Mouse (Mus musculus) lung, postnatal 0 days (tissue): ENCODE data around the gene Noc3l. TPM values are rescaled to one million over a fixed set of nuclear protein-coding genes. Genes with fewer than 3 reads are reported as not detected.

ENCODE experiments used
- ATAC-seq: fragments of 200-750 bp; cut with Nextera tagmentation; 2 replicates; pipeline ENCODE4 v1.8.0; 2017; ENCODE audit warnings: moderate library complexity
- DNase-seq: peaks from one replicate; pipeline ENCODE4 v3.0.0-alpha.2; 2016; ENCODE audit warnings: low spot score
- H3K27ac ChIP-seq: fragments of 300-500 bp; sonication (generic); 2 replicates; pipeline ENCODE4 v1.5.1; 2014; ENCODE audit warnings: antibody characterized with exemption, mild to moderate bottlenecking, low read length, mixed read lengths
- H3K27me3 ChIP-seq: fragments of 300-500 bp; sonication (generic); replicated peaks from 2 replicates; pipeline ENCODE4 v1.6.1; 2014; ENCODE audit warnings: low read length, mixed read lengths; ENCODE audit not compliant: insufficient read depth
- H3K36me3 ChIP-seq: fragments of 300-500 bp; sonication (generic); 2 replicates; pipeline ENCODE4 v1.6.1; 2014; ENCODE audit warnings: low read length, mixed read lengths; ENCODE audit not compliant: insufficient read depth
- H3K4me1 ChIP-seq: fragments of 300-500 bp; sonication (generic); 2 replicates; pipeline ENCODE4 v1.6.1; 2014; ENCODE audit warnings: antibody characterized with exemption, low read depth, low read length, mixed read lengths; ENCODE audit not compliant: insufficient read depth
- H3K4me2 ChIP-seq: fragments of 300-500 bp; sonication (generic); replicated peaks from 2 replicates; pipeline ENCODE4 v1.6.1; 2014; ENCODE audit warnings: low read depth, mild to moderate bottlenecking, low read length, moderate library complexity, mixed read lengths
- H3K4me3 ChIP-seq: fragments of 300-500 bp; sonication (generic); 2 replicates; pipeline ENCODE4 v1.5.1; 2014; ENCODE audit warnings: low read depth, low read length
- H3K9ac ChIP-seq: fragments of 300-500 bp; sonication (generic); replicated peaks from 2 replicates; pipeline ENCODE4 v1.6.1; 2014; ENCODE audit warnings: low read depth, mild to moderate bottlenecking
- H3K9me3 ChIP-seq: fragments of 300-500 bp; sonication (generic); 2 replicates; pipeline ENCODE4 v1.6.1; 2016; ENCODE audit warnings: low read length, mixed read lengths
- CTCF ChIP-seq: IDR thresholded peaks from 2 replicates; pipeline ENCODE4 v1.5.1; 2016; ENCODE audit warnings: antibody characterized with exemption, mild to moderate bottlenecking
- EP300 ChIP-seq: IDR thresholded peaks from 2 replicates; pipeline ENCODE4 v1.6.1; 2016; ENCODE audit warnings: antibody characterized with exemption, mild to moderate bottlenecking, control low read depth
- WGBS: fragments of 180-500 bp; shearing (Covaris S2); extraction: QIAGEN DNeasy Blood & Tissue Kit; methylation state at CpG from one replicate; pipeline ENCODE4 v1.1.7; 2014; 5-methylcytosine and 5-hydroxymethylcytosine counted together
- polyA plus RNA-seq: library from polyadenylated mRNA; unstranded; fragments of >200 nt; fragmentation: Nextera tagmentation; extraction: Ambion mirVana; gene quantifications from 2 replicates; pipeline ENCODE4 v1.2.1, GENCODE M21; 2015

Gene Noc3l
- 1.9 and 2.3 TPM in 2 replicates for polyA plus RNA-seq

- Histone ChIP-seq H3K4me1 (no peaks in the 10 kb centered on the region; the same call in 1 of the 2 replicates), H3K4me2 (peak within 1 kb of the TSS; percentile 83), H3K9ac (peak within 1 kb of the TSS; percentile 68), H3K4me3 (peak within 1 kb of the TSS; percentile 72), H3K36me3 (0 out of 2 replicates have a peak, but pooled peaks cover 7% of the 10 kb centered on the region), H3K9me3 (no peaks in the 10 kb centered on the region), H3K27ac (no peak within 1 kb of the TSS), H3K27me3 (no peaks in the 10 kb centered on the region)
- under 1% methylated on average over 34 of the region's 38 CpGs for WGBS
- ATAC-seq: peak; percentile 98
- peak; percentile 93 for DNase-seq
- TF ChIP-seq EP300 (no peak), CTCF (peak; percentile 99)
Observed at GRCm38 (mm10) chr19:38818766-38819426, at the start of gene Noc3l. TSS of gene Noc3l (minus strand) at chr19:38819237.

- no peak overlapping the region for H3K9ac ChIP-seq
- no peaks in the 10 kb centered on the region for H3K4me1 ChIP-seq
- ATAC-seq (no peak), DNase-seq (no peak)
- H3K27me3 ChIP-seq: no peaks in the 10 kb centered on the region
- H3K36me3 ChIP-seq: no peaks in the 10 kb centered on the region
- TF ChIP-seq CTCF (no peak), EP300 (no peak)
- 84% methylated on average over 6 of the region's 6 CpGs for WGBS
- H3K4me2 ChIP-seq: no peak overlapping the region
- no peaks in the 10 kb centered on the region for H3K9me3 ChIP-seq
- H3K27ac ChIP-seq: no peak overlapping the region
- no peak overlapping the region for H3K4me3 ChIP-seq
Observed at GRCm38 (mm10) chr19:38862523-38862922, 43.5 kb upstream of the Noc3l start.

GRCm38 (mm10) chr19:38858224-38858623, 39.2 kb upstream of the Noc3l start:
- Histone ChIP-seq H3K4me3 (no peak overlapping the region), H3K4me1 (no peaks in the 10 kb centered on the region), H3K9ac (no peak overlapping the region), H3K27ac (no peak overlapping the region), H3K36me3 (no peaks in the 10 kb centered on the region), H3K9me3 (no peaks in the 10 kb centered on the region), H3K27me3 (no peaks in the 10 kb centered on the region), H3K4me2 (no peak overlapping the region)
- DNase-seq: no peak
- 95% methylated on average over 3 of the region's 3 CpGs for WGBS
- TF ChIP-seq EP300: no peak
- TF ChIP-seq CTCF: 0 out of 2 replicates have a peak, but pooled peaks have one; percentile 7
- ATAC-seq: no peak

GRCm38 (mm10) chr19:38846373-38846772, 27.3 kb upstream of the Noc3l start:
- WGBS: 71% methylated on average over 2 of the region's 2 CpGs

GRCm38 (mm10) chr19:38844817-38845216, 25.8 kb upstream of the Noc3l start:
- Histone ChIP-seq H3K4me3 (no peak overlapping the region), H3K27ac (no peak overlapping the region), H3K36me3 (no peaks in the 10 kb centered on the region), H3K9me3 (no peaks in the 10 kb centered on the region), H3K4me2 (no peak overlapping the region), H3K9ac (no peak overlapping the region), H3K4me1 (no peaks in the 10 kb centered on the region), H3K27me3 (no peaks in the 10 kb centered on the region)
- TF ChIP-seq CTCF (no peak), EP300 (no peak)
- ATAC-seq: no peak
- no peak for DNase-seq
- WGBS: 81% methylated on average over 5 of the region's 5 CpGs

More at GRCm38 (mm10) chr19:38846373-38846772, 27.3 kb upstream of the Noc3l start:
- H3K9me3 ChIP-seq: no peaks in the 10 kb centered on the region
- H3K4me1 ChIP-seq: no peaks in the 10 kb centered on the region
- no peak for TF ChIP-seq CTCF
- TF ChIP-seq EP300: no peak
- DNase-seq (no peak), ATAC-seq (no peak)
- no peak overlapping the region for H3K4me3 ChIP-seq
- no peak overlapping the region for H3K27ac ChIP-seq
- no peaks in the 10 kb centered on the region for H3K36me3 ChIP-seq
- no peak overlapping the region for H3K4me2 ChIP-seq
- H3K27me3 ChIP-seq: no peaks in the 10 kb centered on the region
- no peak overlapping the region for H3K9ac ChIP-seq

- H3K27me3 ChIP-seq: no peaks in the 10 kb centered on the region
- peak overlapping the region; percentile 68 for H3K4me2 ChIP-seq
- H3K9ac ChIP-seq: peak overlapping the region; percentile 73
- H3K4me3 ChIP-seq: peak overlapping the region; percentile 85
- WGBS: under 1% methylated on average over 41 of the region's 54 CpGs
- no peaks in the 10 kb centered on the region for H3K9me3 ChIP-seq
- H3K4me1 ChIP-seq: peaks cover 7% of the 10 kb centered on the region; the same call in 1 of the 2 replicates
- H3K27ac ChIP-seq: peak overlapping the region; percentile 89
- no peaks in the 10 kb centered on the region for H3K36me3 ChIP-seq
- ATAC-seq (peak; percentile 59), DNase-seq (peak; percentile 80)
- peak; percentile 3; the same call in 1 of the 2 replicates for TF ChIP-seq CTCF
- TF ChIP-seq EP300: no peak
Observed at GRCm38 (mm10) chr19:38837171-38837641, 18.2 kb upstream of the Noc3l start.
